Mouse (Mus musculus) thymus, adult 2 months (tissue): Measurements from ENCODE around the gene Prkn.

Experiments
- CTCF ChIP-seq: fragments of 200-500 bp; IDR thresholded peaks from 2 replicates; pipeline ENCODE4 v1.5.1; 2012; ENCODE audit warnings: mild to moderate bottlenecking, control low read depth, low read length, moderate library complexity, borderline replicate concordance; ENCODE audit not compliant: control insufficient read depth, poor library complexity, insufficient read depth; ENCODE audit errors: extremely low read depth
- POLR2A ChIP-seq: fragments of 200-500 bp; IDR thresholded peaks from 2 replicates; pipeline ENCODE4 v1.6.1; 2012; ENCODE audit warnings: mild to moderate bottlenecking, low read length, control low read depth, moderate library complexity; ENCODE audit not compliant: control insufficient read depth, poor library complexity, insufficient read depth; ENCODE audit errors: extremely low read depth

- TF ChIP-seq CTCF (no peak), POLR2A (no peak)
Observed at GRCm38 (mm10) chr17:11067704-11068475, 227.7 kb downstream of the Prkn start.
